Mouse (Mus musculus): ENCODE measurements around the gene Kcnh7.

GRCm38 (mm10) chr2:62651890-62652289 is 532.2 kb downstream of the Kcnh7 start:
- no peak for TF ChIP-seq CTCF (IDR thresholded peaks at IDR 0.05; ENCODE audit: control insufficient read depth, insufficient read depth, insufficient read length)
- TF ChIP-seq USF1 (IDR thresholded peaks at IDR 0.05; ENCODE audit: low read depth) = no peak
- no peak for TF ChIP-seq MAX (IDR thresholded peaks at IDR 0.05)
- no peak for TF ChIP-seq MYOG (IDR thresholded peaks at IDR 0.05; ENCODE audit: control insufficient read depth, extremely low read depth, insufficient read length)
- no peak for TF ChIP-seq CEBPB (IDR thresholded peaks at IDR 0.05; ENCODE audit: low read depth)
- TF ChIP-seq FOSL1 (IDR thresholded peaks at IDR 0.05; ENCODE audit: insufficient read depth, low read length, poor library complexity, severe bottlenecking) = no peak
- no peak for TF ChIP-seq MYOD1 (IDR thresholded peaks at IDR 0.05; ENCODE audit: control insufficient read depth, insufficient read length, low read depth)

Measured in C2C12 (cell line).